Mouse (Mus musculus) T-helper 17 cell (primary cell): Measurements from ENCODE around the gene Cers1.

ENCODE experiments used
- in situ Hi-C, 2 experiments: fragments of 300-600 bp; cut with MboI, MseI; formaldehyde crosslinking; loops; 1 replicate in 1 of 2; 2 replicates in 1 of 2; pipeline ENCODE4 v1.15.1; 2025; ENCODE audit warnings: high pct_unique_total_duplicates in 2 of 2

Cers1 gene

GRCm38 (mm10) chr8:70315624-70316510, at the start of gene Cers1:
Cers1 (plus strand) TSS chr8:70315775.
- in situ Hi-C loops = no loop called here

DNA sequence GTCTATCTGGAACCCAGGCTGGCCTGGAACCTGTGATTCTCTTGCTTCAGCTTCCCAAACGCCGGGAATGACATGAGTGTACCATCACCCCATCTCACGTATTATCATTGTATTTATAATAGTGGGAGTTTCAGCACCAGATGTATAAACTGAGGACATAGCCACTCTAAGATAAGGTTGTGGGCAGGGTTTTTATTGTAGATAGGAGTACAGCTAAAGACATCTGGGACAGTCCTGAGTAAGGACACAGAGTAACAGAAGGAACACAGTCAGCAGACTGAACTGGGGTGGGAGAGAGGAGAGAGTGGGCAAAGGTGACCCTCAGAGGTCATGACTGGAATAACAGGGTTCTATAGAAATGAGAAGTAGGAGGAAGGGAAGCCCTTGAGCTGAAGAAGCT, 47.9 kb upstream of the Cers1 start:
- in situ Hi-C loops = no loop called here

GRCm38 (mm10) chr8:70268311-70268710, 47.3 kb upstream of the Cers1 start:
- in situ Hi-C loops = no loop called here

DNA sequence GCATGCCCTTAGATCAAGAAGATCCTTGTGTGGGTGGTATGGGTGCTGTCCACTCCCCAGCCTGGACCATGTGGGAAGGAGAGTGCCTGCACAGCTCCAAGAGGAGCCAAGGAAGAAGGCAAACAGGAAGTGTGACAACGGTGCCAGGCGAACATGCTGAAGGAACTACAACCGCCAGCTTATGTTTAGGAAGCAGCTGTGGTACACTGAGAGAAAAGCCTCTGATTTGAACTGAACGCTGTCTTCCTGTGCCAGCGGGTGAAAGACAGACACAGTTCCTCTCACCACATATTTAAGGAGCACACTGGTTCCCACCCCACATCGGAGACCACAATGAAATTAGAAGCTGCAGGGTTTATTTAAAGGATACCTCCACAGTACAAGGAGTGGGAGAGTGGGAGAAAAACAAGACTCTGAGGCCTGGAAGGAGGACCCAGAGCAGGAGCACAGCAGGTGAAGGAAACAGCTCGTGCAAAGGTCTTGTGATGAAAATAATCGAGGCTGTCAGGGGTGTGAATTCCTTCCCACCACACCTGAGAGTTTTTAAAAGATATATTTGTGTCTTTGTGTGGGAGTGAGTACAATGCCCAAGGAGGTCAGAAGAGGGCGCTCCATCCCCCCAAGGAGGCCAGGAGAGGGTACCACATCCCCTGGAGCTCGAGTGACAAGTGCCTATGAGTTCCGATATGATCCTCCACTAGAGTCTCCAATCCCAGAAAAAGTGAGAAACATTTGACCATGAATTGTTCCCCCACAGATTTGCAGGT, 46.6 kb upstream of the Cers1 start:
- in situ Hi-C loops = no loop called here

DNA sequence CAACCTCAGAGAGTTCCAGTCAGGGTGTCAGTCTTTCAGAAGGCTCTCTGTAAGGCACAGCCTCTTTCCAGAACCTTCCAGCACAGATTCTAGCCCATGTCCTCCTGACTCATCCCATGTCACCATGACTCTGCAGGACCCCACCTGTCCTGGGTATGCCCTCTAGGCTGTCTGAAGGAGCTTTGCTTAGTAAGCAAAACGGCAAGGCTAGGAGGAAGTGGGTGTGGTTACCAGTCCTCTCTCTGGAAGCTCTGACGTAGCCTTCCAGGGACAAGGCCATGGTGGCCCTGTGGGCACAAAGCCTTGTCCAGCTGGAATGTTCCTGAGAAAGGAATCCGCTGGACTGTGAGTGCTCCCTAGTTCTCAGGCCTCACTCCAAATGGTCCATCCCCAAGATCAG, 42.6 kb upstream of the Cers1 start:
- in situ Hi-C loops = no loop called here

- in situ Hi-C loops = no loop called here
These were observed 41.2 kb upstream of the Cers1 start for GRCm38 (mm10) chr8:70274350-70274749.

DNA sequence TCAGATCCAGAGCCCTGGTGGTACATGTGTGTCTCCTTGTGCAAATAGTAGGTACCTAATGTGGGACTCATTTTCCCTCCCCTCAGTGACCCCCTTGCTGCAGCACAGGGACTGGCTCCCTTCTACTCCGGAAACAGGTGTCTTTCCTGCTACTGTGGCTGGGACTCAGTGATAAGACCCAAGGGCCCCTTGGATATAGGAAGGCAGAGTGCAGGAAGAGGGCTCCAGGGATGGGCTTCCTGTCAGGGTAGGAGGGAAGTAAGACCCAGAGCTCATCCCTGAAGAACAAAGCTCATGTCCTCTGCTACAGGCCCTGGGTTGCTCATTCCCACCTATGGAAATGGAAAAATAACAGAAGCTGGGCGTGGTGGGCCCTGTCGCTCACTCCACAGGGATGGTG, 39.1 kb upstream of the Cers1 start:
- in situ Hi-C loops = no loop called here

- in situ Hi-C loops = no loop called here
These were observed 37.4 kb upstream of the Cers1 start for GRCm38 (mm10) chr8:70278175-70278574.

DNA sequence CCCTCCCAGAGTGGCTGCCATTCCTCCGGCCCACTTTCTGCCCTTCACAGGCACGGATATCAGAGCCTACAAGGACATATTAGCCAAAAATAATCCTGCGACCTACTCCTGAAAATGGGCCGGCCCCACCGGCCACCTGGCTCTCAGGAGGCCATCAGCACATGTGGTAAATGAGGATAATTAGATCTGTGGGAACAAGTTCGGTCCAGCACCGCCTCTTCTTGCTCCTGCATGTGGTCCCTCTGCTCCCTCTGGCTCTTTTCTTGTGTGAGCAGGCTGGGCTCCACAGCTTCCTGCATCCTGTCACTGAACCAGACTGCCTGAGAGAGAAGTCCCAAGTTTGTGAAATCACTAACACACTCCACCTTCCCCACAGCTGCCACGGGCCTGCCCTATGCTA, 36.3 kb upstream of the Cers1 start:
- in situ Hi-C loops = no loop called here

DNA sequence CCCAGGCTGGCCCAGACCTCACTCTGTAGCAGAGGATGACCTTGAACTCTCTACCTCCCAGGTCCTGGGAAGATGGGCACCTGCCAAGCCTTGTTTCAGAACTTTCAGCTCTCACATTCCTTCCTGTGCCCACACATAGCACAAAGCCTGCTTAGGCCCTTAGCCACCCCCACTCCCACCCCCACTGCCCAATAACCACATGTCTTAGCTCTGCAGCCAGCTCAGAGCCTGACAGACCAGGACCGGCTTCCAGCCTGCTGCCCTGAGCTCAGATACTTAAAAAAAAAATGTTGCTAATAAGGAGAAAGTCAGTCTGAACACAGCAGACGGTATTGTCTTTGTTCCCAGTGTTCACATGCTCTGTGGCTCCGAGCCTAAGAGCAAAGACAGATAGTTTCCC, 34.6 kb upstream of the Cers1 start:
- in situ Hi-C loops = no loop called here

GRCm38 (mm10) chr8:70282603-70283135, 32.9 kb upstream of the Cers1 start, which contains the start of gene Homer3:
Homer3 (plus strand) TSS chr8:70282827.
- in situ Hi-C loops = no loop called here

DNA sequence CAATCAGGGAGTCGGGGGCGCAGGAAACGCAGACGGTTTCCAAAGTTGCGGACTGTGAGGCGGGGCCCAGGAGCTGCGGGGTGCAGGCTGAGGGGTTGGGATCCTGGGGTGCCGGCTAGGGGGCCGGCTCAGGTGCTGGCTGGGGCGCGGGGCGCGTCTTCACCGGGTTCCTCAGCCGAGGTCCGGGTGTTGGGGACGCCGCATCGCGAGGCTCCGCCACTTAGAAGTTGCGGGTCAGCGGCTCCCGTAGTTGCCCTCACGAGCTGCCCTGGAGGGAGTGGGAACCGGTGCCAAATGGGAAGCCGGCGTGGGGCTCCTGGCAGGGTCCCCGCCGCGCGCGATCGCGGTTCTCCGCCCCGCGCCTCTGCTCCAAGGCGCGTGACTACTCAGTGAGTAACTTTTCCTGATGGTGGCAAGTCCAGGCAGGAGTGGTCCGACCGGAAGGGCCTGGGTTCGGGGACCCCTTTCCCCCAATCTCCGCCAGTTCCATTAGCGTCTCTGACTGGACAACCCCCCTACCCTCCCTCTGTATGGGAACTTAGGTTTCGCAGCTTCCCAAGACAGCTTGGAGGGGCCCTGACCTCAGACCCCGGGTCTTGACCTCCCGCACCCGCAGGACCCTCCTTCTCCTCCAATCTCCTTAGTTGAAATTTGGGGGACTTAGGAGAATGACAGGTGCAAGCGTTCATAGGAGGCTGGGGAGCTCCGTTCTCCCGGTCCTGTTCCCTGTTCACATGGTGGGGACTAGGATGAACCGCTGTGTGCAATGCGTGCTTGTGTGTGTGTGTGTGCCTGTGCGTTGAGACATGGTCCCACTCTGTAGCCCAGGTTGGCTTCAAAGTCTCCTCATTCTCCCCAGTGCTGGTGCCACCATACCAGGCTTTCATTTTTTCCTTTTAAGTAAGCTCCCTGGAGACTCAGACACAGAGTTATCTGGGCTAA, 32.2 kb upstream of the Cers1 start:
- in situ Hi-C loops = no loop called here

DNA sequence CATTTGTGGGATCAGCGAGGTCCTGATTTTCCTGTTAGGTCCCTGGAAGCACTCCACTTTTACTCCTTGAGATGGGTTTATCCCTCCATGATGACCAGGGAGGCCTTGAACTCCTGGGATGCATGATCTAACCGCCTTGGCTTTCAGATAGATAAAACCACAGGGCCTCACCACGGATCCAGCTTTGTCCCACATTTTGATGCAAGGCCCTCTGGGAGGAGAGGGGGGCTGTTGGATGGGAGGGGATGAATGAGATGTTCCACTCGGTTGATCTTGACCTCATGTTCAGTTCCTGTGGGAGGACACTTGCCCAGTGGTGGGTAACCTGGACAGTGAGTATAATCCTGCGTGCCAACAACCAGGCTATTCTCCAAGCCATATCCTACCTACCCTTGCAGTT, 31.2 kb upstream of the Cers1 start:
- in situ Hi-C loops = no loop called here

DNA sequence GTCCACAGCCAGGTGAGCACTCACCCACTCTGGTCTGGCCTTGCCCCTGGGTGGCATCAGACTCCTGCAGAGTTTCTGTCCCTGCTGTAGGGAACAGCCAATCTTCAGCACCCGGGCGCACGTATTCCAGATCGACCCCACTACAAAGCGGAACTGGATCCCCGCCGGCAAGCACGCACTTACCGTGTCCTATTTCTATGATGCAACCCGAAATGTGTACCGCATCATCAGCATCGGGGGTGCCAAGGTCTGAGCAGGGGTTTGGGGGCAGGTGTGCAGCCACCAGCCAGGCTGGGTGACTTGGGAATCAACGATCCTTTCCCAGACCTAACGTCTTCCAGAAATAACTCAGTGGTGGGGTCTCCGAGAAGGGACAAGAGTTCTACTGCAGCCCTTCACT, 30.3 kb upstream of the Cers1 start:
- in situ Hi-C loops = no loop called here

DNA sequence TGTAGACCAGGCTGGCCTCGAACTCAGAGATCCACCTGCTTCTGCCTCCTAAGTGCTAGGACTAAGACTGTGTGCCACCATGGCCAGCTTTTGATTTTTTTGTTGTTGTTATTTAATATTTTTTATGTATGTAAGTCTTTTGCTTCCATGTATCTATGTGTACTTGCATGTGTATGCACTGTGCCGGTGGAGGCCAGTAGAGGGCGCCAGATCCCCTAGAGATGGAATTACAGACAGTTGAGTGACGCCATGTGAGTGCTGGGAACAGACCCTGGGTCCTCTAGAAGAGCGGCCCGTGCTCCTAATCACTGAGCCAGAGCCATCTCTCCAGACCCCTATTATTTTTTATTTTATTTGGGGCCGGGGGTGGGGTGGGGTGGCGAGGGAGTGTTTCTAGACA, 28.8 kb upstream of the Cers1 start:
- in situ Hi-C loops = no loop called here

DNA sequence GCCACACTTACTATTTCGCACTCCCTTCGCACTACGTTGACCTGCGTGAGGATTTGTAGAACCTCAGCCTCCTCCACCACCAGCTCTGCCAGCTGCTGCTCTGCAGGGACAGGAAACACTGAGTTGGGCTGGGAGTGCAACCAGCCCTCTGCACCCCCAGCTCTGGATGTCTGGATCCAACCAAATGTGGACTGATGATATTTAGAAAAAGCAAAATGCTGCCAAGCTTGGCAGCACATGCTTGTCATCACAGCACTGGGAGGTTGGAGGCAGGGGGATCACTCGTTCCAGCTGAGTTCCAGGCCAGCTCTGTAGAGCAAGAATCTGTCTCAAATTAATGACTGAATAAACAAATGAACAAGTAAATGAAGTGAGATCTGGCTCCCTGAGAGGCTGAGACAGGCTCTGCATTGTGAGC, 21.6 kb upstream of the Cers1 start:
- in situ Hi-C loops = no loop called here

DNA sequence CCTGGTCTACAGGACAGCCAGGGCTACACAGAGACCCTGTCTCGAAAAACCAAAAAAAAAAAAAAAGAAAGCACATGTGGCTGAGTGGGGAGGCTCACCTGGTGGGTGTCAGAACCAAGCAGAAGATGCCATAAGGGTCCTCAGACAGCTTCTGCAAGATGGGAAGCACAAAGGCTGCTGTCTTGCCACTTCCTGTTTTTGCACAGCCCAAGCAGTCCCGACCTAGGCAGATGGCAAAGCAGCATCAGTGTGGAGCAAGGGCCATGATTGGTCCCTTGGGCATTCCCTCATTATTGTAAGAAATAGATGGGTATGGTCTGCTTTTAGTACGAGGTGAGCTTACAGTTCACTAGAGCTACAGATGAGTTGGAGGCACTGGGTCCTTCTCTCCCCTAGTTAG, 14.7 kb upstream of the Cers1 start:
- in situ Hi-C loops = no loop called here

DNA sequence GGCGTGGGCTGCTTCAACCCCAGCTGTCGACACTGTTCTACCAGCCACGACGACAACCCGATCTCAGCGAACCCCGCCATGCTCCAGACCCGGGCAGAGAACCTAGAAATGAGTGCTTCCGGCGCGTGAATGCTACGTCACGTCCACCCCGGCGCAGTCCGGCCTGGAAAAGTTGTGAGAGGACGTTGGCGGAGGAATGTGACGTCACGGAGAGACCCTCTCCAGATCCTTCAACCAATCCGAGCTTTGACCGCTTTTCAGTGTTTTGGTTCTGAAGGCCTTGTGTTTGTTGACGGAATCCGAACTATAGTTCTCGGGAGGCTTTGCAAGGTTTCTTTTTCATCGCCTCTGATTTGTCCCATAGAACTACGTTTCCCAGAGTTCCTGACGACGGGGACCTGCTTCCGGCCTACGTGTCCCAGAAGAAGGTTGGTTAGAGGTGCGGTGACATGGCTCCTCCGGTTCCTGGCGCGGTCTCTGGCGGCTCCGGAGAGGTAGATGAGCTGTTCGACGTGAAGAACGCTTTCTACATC, 13.2 kb upstream of the Cers1 start, which contains the start of the genes Ddx49 and Cope:
TSS of gene Ddx49 (minus strand) at position 132 of the 533 bp plus-strand sequence.
TSS of gene Cope (plus strand) at position 161 of the 533 bp plus-strand sequence.
- in situ Hi-C loops = no loop called here

- in situ Hi-C loops = no loop called here
These were observed 12.7 kb upstream of the Cers1 start for GRCm38 (mm10) chr8:70302901-70303300.

DNA sequence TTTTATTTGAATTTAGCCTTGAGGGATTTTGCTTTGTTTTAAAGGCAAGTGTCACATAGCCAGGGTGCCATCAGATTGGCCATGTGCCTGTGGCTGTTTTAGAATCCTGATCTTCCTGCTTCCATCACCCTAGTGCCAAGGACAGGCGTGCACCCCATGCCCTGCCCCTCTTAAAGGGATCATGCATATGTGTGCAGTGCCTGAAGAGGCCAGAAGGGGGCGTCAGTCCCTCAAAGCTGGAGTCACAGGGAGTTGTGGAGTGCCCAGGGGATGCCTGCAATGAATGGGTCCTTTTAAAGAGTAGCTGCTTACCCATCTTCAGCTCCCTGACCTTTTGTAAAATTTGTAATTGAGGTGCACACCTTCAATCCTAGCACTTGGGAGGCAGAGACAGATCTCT, 6.3 kb upstream of the Cers1 start:
- in situ Hi-C loops = no loop called here

- in situ Hi-C loops = no loop called here
These were observed 2.2 kb upstream of the Cers1 start for GRCm38 (mm10) chr8:70313399-70313798.
